Mouse (Mus musculus) hindbrain, embryonic 14.5 days (tissue): ENCODE measurements around the gene Cript. TPM values are rescaled to one million over a fixed set of nuclear protein-coding genes. Genes with fewer than 3 reads are reported as not detected.

ENCODE experiments used
- ATAC-seq: fragments of 200-750 bp; cut with Nextera tagmentation; 2 replicates; pipeline ENCODE4 v1.8.0; 2017; ENCODE audit warnings: moderate number of reproducible peaks, mild to moderate bottlenecking, moderate TSS enrichment, moderate library complexity; ENCODE audit not compliant: low FRiP score
- DNase-seq: peaks from one replicate; pipeline ENCODE4 v3.0.0-alpha.2; 2015; ENCODE audit warnings: low spot score
- H3K27ac ChIP-seq: fragments of 300-500 bp; sonication (generic); 2 replicates; pipeline ENCODE4 v1.5.1; 2014; ENCODE audit warnings: mild to moderate bottlenecking, moderate library complexity
- H3K27me3 ChIP-seq: fragments of 300-500 bp; sonication (generic); 2 replicates; pipeline ENCODE4 v1.6.1; 2014; ENCODE audit warnings: mild to moderate bottlenecking, low read length, mixed read lengths; ENCODE audit not compliant: control insufficient read depth, insufficient read depth
- H3K36me3 ChIP-seq: fragments of 300-500 bp; sonication (generic); replicated peaks from 2 replicates; pipeline ENCODE4 v1.6.1; 2014; ENCODE audit not compliant: control insufficient read depth, insufficient read depth
- H3K4me1 ChIP-seq: fragments of 300-500 bp; sonication (generic); replicated peaks from 2 replicates; pipeline ENCODE4 v1.6.1; 2014; ENCODE audit warnings: antibody characterized with exemption, low read length, mixed read lengths; ENCODE audit not compliant: control insufficient read depth, insufficient read depth
- H3K4me2 ChIP-seq: fragments of 300-500 bp; sonication (generic); replicated peaks from 2 replicates; pipeline ENCODE4 v1.6.1; 2014; ENCODE audit warnings: mild to moderate bottlenecking, moderate library complexity
- H3K4me3 ChIP-seq: fragments of 300-500 bp; sonication (generic); replicated peaks from 2 replicates; pipeline ENCODE4 v1.5.1; 2014; ENCODE audit warnings: mild to moderate bottlenecking, low read length
- H3K9ac ChIP-seq: fragments of 300-500 bp; sonication (generic); 2 replicates; pipeline ENCODE4 v1.6.1; 2014
- H3K9me3 ChIP-seq: fragments of 300-500 bp; sonication (generic); 2 replicates; pipeline ENCODE4 v1.6.1; 2016; ENCODE audit warnings: low read length; ENCODE audit not compliant: control insufficient read depth
- WGBS: fragments of 180-500 bp; shearing (Covaris S2); extraction: QIAGEN DNeasy Blood & Tissue Kit; methylation state at CpG from one replicate; pipeline ENCODE4 v1.1.7; 2014; 5-methylcytosine and 5-hydroxymethylcytosine counted together
- polyA plus RNA-seq: library from polyadenylated mRNA; unstranded; fragments of >200 nt; fragmentation: Nextera tagmentation; extraction: Ambion mirVana; gene quantifications from 2 replicates; pipeline ENCODE4 v1.2.1, GENCODE M21; 2014

Gene Cript
- polyA plus RNA-seq, 1 experiment from 2014 or later = 219 TPM

GRCm38 (mm10) chr17:87080724-87081123 lies 55.4 kb downstream of the Cript start:
- Histone ChIP-seq H3K36me3 (no peaks in the 10 kb centered on the region), H3K27me3 (no peaks in the 10 kb centered on the region), H3K9ac (no peak overlapping the region), H3K27ac (no peak overlapping the region), H3K4me1 (no peaks in the 10 kb centered on the region), H3K4me3 (no peak overlapping the region), H3K4me2 (no peak overlapping the region), H3K9me3 (no peaks in the 10 kb centered on the region)
- ATAC-seq = no peak
- DNase-seq = no peak
- WGBS = 90% methylated on average over 7 of the region's 7 CpGs

GRCm38 (mm10) chr17:87082547-87082946 lies 57.2 kb downstream of the Cript start:
- no peak overlapping the region for H3K4me2 ChIP-seq
- H3K27me3 ChIP-seq = no peaks in the 10 kb centered on the region
- no peaks in the 10 kb centered on the region for H3K9me3 ChIP-seq
- no peaks in the 10 kb centered on the region for H3K4me1 ChIP-seq
- 82% methylated on average over 4 of the region's 4 CpGs for WGBS
- no peak overlapping the region for H3K4me3 ChIP-seq
- ATAC-seq (no peak), DNase-seq (no peak)
- no peak overlapping the region for H3K27ac ChIP-seq
- H3K36me3 ChIP-seq = no peaks in the 10 kb centered on the region
- H3K9ac ChIP-seq = no peak overlapping the region

- DNase-seq (no peak), ATAC-seq (no peak)
- Histone ChIP-seq H3K9me3 (no peaks in the 10 kb centered on the region), H3K27me3 (no peaks in the 10 kb centered on the region), H3K9ac (no peak overlapping the region), H3K4me1 (no peaks in the 10 kb centered on the region), H3K36me3 (no peaks in the 10 kb centered on the region), H3K4me3 (no peak overlapping the region), H3K4me2 (no peak overlapping the region), H3K27ac (no peak overlapping the region)
- WGBS = 87% methylated on average over 5 of the region's 5 CpGs
These were observed 58.3 kb downstream of the Cript start for GRCm38 (mm10) chr17:87083671-87084070.

Other genes with a start within 250 kb of the Cript start
- gene Tmem247, start 108.2 kb upstream of the Cript start, polyA plus RNA-seq = not detected in 2 replicates
- gene Atp6v1e2, start 77.7 kb upstream of the Cript start, polyA plus RNA-seq = not detected in 2 replicates
- 10.7 and 11.5 TPM in 2 replicates for gene Rhoq, start 62.5 kb upstream of the Cript start, polyA plus RNA-seq
- 35.4 and 35.5 TPM in 2 replicates for gene Pigf, start 144 bp upstream of the Cript start, polyA plus RNA-seq
- 22.1 and 24.0 TPM in 2 replicates for gene Socs5, start 82.1 kb downstream of the Cript start, polyA plus RNA-seq
- 47.0 and 49.0 TPM in 2 replicates for gene Mcfd2, start 240.4 kb downstream of the Cript start, polyA plus RNA-seq